22 mouse cellular contexts compared by ENCODE assay signal in genomic region chr15:30215871-30216270, GRCm38 (mm10). TPM values are rescaled to one million over a fixed set of nuclear protein-coding genes. Genes with fewer than 3 reads are reported as not detected.
DNase-seq lines count a peak whose midpoint lies in the region; ATAC-seq and TF ChIP-seq lines count a peak whose summit lies in the region.
"Had no signal": no experiment of that assay in that cellular context is flagged by ENCODE, and none has a peak within 500 bp of the region (broad histone marks: within the 10 kb centered on the region; RNA-seq: fewer than 3 reads in every experiment).

No protein-coding gene starts in this region.

- no peaks in the 10 kb centered on the region for H3K27me3 ChIP-seq in forebrain, postnatal 0 days (ENCODE audit: insufficient read depth, low read length)
- H3K27me3 ChIP-seq: embryonic facial prominence, embryonic 12.5 days; hindbrain, embryonic 15.5 days; intestine, embryonic 15.5 days; limb, embryonic 13.5 days; liver, embryonic 13.5 days; lung, embryonic 15.5 days had no signal

- H3K4me3 ChIP-seq in forebrain, postnatal 0 days (ENCODE audit: low read depth, low read length): no peak overlapping the region
- H3K4me3 ChIP-seq: embryonic facial prominence, embryonic 12.5 days; erythroblast, embryonic 14.5 days; hindbrain, embryonic 15.5 days; intestine, embryonic 15.5 days; limb, embryonic 13.5 days; liver, embryonic 13.5 days; lung, embryonic 15.5 days; midbrain, embryonic 10.5 days had no signal

- no peak overlapping the region; the same call in 1 of the 2 replicates for H3K27ac ChIP-seq in forebrain, postnatal 0 days (ENCODE audit: low read depth, low read length)
- H3K27ac ChIP-seq: embryonic facial prominence, embryonic 12.5 days; hindbrain, embryonic 15.5 days; intestine, embryonic 15.5 days; limb, embryonic 13.5 days; liver, embryonic 13.5 days; lung, embryonic 15.5 days; macrophage; midbrain, embryonic 10.5 days had no signal

- WGBS in forebrain, postnatal 0 days: 64% methylated on average over 4 of the region's 4 CpGs

- no peak overlapping the region for H3K9ac ChIP-seq in forebrain, postnatal 0 days
- H3K9ac ChIP-seq: embryonic facial prominence, embryonic 12.5 days; hindbrain, embryonic 15.5 days; intestine, embryonic 15.5 days; limb, embryonic 13.5 days; liver, embryonic 13.5 days; lung, embryonic 15.5 days had no signal

- no peaks in the 10 kb centered on the region for H3K9me3 ChIP-seq in forebrain, postnatal 0 days (ENCODE audit: low read length)
- H3K9me3 ChIP-seq: embryonic facial prominence, embryonic 12.5 days; hindbrain, embryonic 15.5 days; intestine, embryonic 15.5 days; limb, embryonic 13.5 days; liver, embryonic 13.5 days; lung, embryonic 15.5 days; midbrain, embryonic 10.5 days had no signal

- TF ChIP-seq CTCF in forebrain, postnatal 0 days (IDR thresholded peaks at IDR 0.05; ENCODE audit: low read depth): no peak

- H3K4me1 ChIP-seq in forebrain, postnatal 0 days (ENCODE audit: insufficient read depth): no peaks in the 10 kb centered on the region
- H3K4me1 ChIP-seq: embryonic facial prominence, embryonic 12.5 days; intestine, embryonic 15.5 days; limb, embryonic 13.5 days; liver, embryonic 13.5 days; lung, embryonic 15.5 days had no signal

- H3K4me2 ChIP-seq in forebrain, postnatal 0 days (ENCODE audit: low read depth): no peak overlapping the region
- H3K4me2 ChIP-seq: embryonic facial prominence, embryonic 12.5 days; hindbrain, embryonic 15.5 days; intestine, embryonic 15.5 days; limb, embryonic 13.5 days; liver, embryonic 13.5 days; lung, embryonic 15.5 days had no signal

- H3K36me3 ChIP-seq in forebrain, postnatal 0 days (ENCODE audit: insufficient read depth): no peaks in the 10 kb centered on the region
- H3K36me3 ChIP-seq: embryonic facial prominence, embryonic 12.5 days; hindbrain, embryonic 15.5 days; intestine, embryonic 15.5 days; limb, embryonic 13.5 days; liver, embryonic 13.5 days; lung, embryonic 15.5 days; midbrain, embryonic 10.5 days had no signal

- peak; percentile 49 for DNase-seq in layer of hippocampus, adult 11-12 months (ENCODE audit: low spot score)
- no peak for DNase-seq in layer of hippocampus, postnatal 25 days (ENCODE audit: extremely low spot score in 1 of 2, low spot score in 1 of 2)
- DNase-seq in cerebellum, adult 9-10 months: peak; percentile 84
- peak; percentile 40 for DNase-seq in forebrain, postnatal 0 days
- peak; percentile 48 to 51 for DNase-seq in layer of hippocampus, postnatal 36 days
- no peak for DNase-seq in T-cell, adult 2 months (ENCODE audit: low spot score)
- no peak for DNase-seq in spleen, adult 12 weeks (ENCODE audit: low spot score)
- DNase-seq: adrenal gland, adult 8-10 months; heart, adult 18-20 months; heart, postnatal 36 days; liver, embryonic 13.5 days; retina, postnatal 1 day; thymus, adult 2 months had no signal

- peak; percentile 36; the same call in 1 of the 2 replicates for ATAC-seq in forebrain, postnatal 0 days
- ATAC-seq in erythroid progenitor cell, adult 5-6 weeks (replicated peaks; ENCODE audit: low FRiP score, poor library complexity, severe bottlenecking): no peak
- ATAC-seq: intestine, embryonic 15.5 days had no signal

RNA-seq across cellular contexts. Expression of gene Ctnnd2, which starts 43.5 kb away (rescaled TPM):
- total RNA-seq in layer of hippocampus, postnatal 25 days (2021): 100 to 1,000 TPM; 212 to 235 TPM
- 130 and 134 TPM in 2 replicates for total RNA-seq in forebrain, postnatal 0 days (2014; rRNA removed)
- 62.1 and 73.6 TPM in 2 replicates for polyA plus RNA-seq in forebrain, postnatal 0 days (2015; fragmentation: Nextera tagmentation; extraction: Ambion mirVana)
- 100 to 1,000 TPM; 212 to 226 TPM for total RNA-seq in layer of hippocampus, postnatal 36 days (2021)
- 1.8 TPM in 1 of 2 replicates, not detected in the other for total RNA-seq in erythroid progenitor cell, adult 5-6 weeks (2015; ENCODE audit: low replicate concordance)
- not detected in 2 replicates for total RNA-seq in erythroid progenitor cell, adult 5-6 weeks (2017; ENCODE audit: low replicate concordance)
- polyA plus RNA-seq: erythroblast, embryonic 14.5 days had no signal

Comparison
In these comparisons a context has a peak if more than half of its experiments do, and no peak if none do; other contexts are left out.
1. DNase-seq: peak in layer of hippocampus, adult 11-12 months (single experiment), cerebellum, adult 9-10 months (single experiment), forebrain, postnatal 0 days (single experiment) and layer of hippocampus, postnatal 36 days (2 of 2); none in layer of hippocampus, postnatal 25 days (0 of 2), T-cell, adult 2 months (single experiment) and spleen, adult 12 weeks (single experiment).
2. RNA of gene Ctnnd2, which starts 43.5 kb away (total RNA-seq): 212 to 235 TPM in layer of hippocampus, postnatal 25 days, 212 to 226 TPM in layer of hippocampus, postnatal 36 days and 130 to 134 TPM in forebrain, postnatal 0 days; 1.8 TPM in erythroid progenitor cell, adult 5-6 weeks; every median in the first group is over 10 times any median in the second.